Mouse (Mus musculus) spleen, adult 2 months (tissue): Measurements from ENCODE around the gene Atg9b.

Experiments
- CTCF ChIP-seq: fragments of 200-500 bp; IDR thresholded peaks from 2 replicates; pipeline ENCODE4 v1.5.1; 2011; ENCODE audit warnings: mild to moderate bottlenecking, inconsistent platforms; ENCODE audit not compliant: insufficient read depth, insufficient read length, insufficient replicate concordance; ENCODE audit errors: extremely low read depth
- POLR2A ChIP-seq: fragments of 200-500 bp; IDR thresholded peaks from 2 replicates; pipeline ENCODE4 v1.6.1; 2011; ENCODE audit warnings: low read depth, low read length, inconsistent platforms

DNA sequence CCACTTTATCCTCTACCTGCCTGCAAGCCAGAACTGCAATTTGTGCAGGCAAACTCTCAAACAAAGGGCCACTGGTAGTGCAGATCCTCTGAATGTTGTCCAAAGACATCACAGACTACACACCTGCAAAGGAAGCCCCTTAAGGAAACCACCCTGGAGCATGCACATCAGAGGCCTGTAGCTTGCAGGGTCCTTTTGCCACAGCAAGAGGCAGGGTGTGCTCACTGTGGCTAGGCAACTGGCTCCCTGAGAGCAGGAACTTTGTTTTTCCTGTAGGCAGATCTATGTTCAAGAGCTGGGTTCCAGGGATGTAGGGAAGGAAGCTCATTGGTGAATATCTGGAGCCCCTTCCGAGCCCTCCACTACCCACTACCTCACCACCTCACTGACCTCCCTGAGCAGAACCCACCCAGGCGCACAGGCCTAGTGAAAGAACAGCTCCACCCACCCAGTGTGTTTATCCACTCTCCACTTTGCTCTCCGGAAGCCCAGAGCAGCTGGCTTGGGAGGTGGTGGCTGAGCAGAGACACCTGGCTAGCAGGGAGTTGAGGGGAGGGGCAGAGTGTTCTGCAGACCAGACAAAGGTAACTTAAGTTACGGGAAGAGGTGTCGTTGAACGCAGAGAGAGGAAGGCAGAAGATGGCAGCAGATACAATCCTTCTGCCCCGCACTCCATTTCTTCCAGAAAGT is 44.6 kb downstream of the Atg9b start:
- TF ChIP-seq CTCF (no peak), POLR2A (no peak)
